Mouse (Mus musculus): ENCODE data around the gene Gm5565.

- no peak for TF ChIP-seq CTCF (IDR thresholded peaks at IDR 0.05; ENCODE audit: borderline replicate concordance, extremely low read depth, insufficient read depth, insufficient read length)
- TF ChIP-seq POLR2A (IDR thresholded peaks at IDR 0.05; ENCODE audit: borderline replicate concordance, extremely low read depth, insufficient read depth, insufficient read length, poor library complexity, severe bottlenecking), result no peak
Observed at GRCm38 (mm10) chr5:146205537-146205936, 45.2 kb upstream of the Gm5565 start.

Measured in brain, embryonic 14.5 days (tissue).